Mouse (Mus musculus): ENCODE data around the gene Dnajc7.
"Not testable (repeated sequence)": the region's sequence is repeated elsewhere in the genome, so short reads cannot be mapped to it uniquely, and the experiment has no call there.

The Dnajc7 gene

GRCm38 (mm10) chr11:100582413-100582812 is 37.6 kb downstream of the Dnajc7 start:
- DNase-seq (ENCODE audit: extremely low spot score, low read depth, low spot score): not testable (repeated sequence)

- DNase-seq (ENCODE audit: extremely low spot score, low read depth, low spot score): no peak
Measured at GRCm38 (mm10) chr11:100581756-100582155, 38.2 kb downstream of the Dnajc7 start.

- DNase-seq (ENCODE audit: extremely low spot score, low read depth, low spot score): no peak
Measured at GRCm38 (mm10) chr11:100580275-100580674, 39.7 kb downstream of the Dnajc7 start.

- DNase-seq (ENCODE audit: extremely low spot score, low read depth, low spot score): no peak
Measured at GRCm38 (mm10) chr11:100579116-100579799, 40.7 kb downstream of the Dnajc7 start.

- DNase-seq (ENCODE audit: extremely low spot score, low read depth, low spot score): no peak
Measured at GRCm38 (mm10) chr11:100577852-100578599, 41.9 kb downstream of the Dnajc7 start.

GRCm38 (mm10) chr11:100576256-100576655 is 43.7 kb downstream of the Dnajc7 start:
- DNase-seq (ENCODE audit: extremely low spot score, low read depth, low spot score): no peak

GRCm38 (mm10) chr11:100575484-100575855 is 44.5 kb downstream of the Dnajc7 start:
- no peak for DNase-seq (ENCODE audit: extremely low spot score, low read depth, low spot score)

- DNase-seq (ENCODE audit: extremely low spot score, low read depth, low spot score): peak; percentile 16
Measured at GRCm38 (mm10) chr11:100574708-100575483, 45.1 kb downstream of the Dnajc7 start, which contains the start of gene Cnp. Cnp (plus strand) TSS chr11:100574904.

- DNase-seq (ENCODE audit: extremely low spot score, low read depth, low spot score): no peak
Measured at GRCm38 (mm10) chr11:100574188-100574587, 45.8 kb downstream of the Dnajc7 start.

- DNase-seq (ENCODE audit: extremely low spot score, low read depth, low spot score): no peak
Measured at GRCm38 (mm10) chr11:100571202-100571567, 48.8 kb downstream of the Dnajc7 start.

- DNase-seq (ENCODE audit: extremely low spot score, low read depth, low spot score): peak; percentile 63
Measured at GRCm38 (mm10) chr11:100570430-100571201, 49.4 kb downstream of the Dnajc7 start.

- DNase-seq (ENCODE audit: extremely low spot score, low read depth, low spot score): no peak
Measured at GRCm38 (mm10) chr11:100569789-100570188, 50.2 kb downstream of the Dnajc7 start.

- no peak for DNase-seq (ENCODE audit: extremely low spot score, low read depth, low spot score)
Measured at GRCm38 (mm10) chr11:100568692-100569091, 51.3 kb downstream of the Dnajc7 start.

- DNase-seq (ENCODE audit: extremely low spot score, low read depth, low spot score): no peak
Measured at GRCm38 (mm10) chr11:100567815-100568245, 52.1 kb downstream of the Dnajc7 start.

GRCm38 (mm10) chr11:100567229-100567628 is 52.7 kb downstream of the Dnajc7 start:
- no peak for DNase-seq (ENCODE audit: extremely low spot score, low read depth, low spot score)

GRCm38 (mm10) chr11:100564703-100565102 is 55.3 kb downstream of the Dnajc7 start:
- DNase-seq (ENCODE audit: extremely low spot score, low read depth, low spot score): no peak

- DNase-seq (ENCODE audit: extremely low spot score, low read depth, low spot score): no peak
Measured at GRCm38 (mm10) chr11:100564297-100564696, 55.7 kb downstream of the Dnajc7 start.

GRCm38 (mm10) chr11:100561748-100562147 is 58.2 kb downstream of the Dnajc7 start:
- no peak for DNase-seq (ENCODE audit: extremely low spot score, low read depth, low spot score)

GRCm38 (mm10) chr11:100559476-100559875 is 60.5 kb downstream of the Dnajc7 start:
- no peak for DNase-seq (ENCODE audit: extremely low spot score, low read depth, low spot score)

GRCm38 (mm10) chr11:100557563-100557962 is 62.4 kb downstream of the Dnajc7 start:
- DNase-seq (ENCODE audit: extremely low spot score, low read depth, low spot score): no peak

GRCm38 (mm10) chr11:100555583-100555982 is 64.4 kb downstream of the Dnajc7 start:
- peak; percentile 56 for DNase-seq (ENCODE audit: extremely low spot score, low read depth, low spot score)

Data from hindlimb bud, embryonic 11.5 days (tissue).